Mouse (Mus musculus): Measurements from ENCODE around the gene Syt1.

Syt1 gene

DNA sequence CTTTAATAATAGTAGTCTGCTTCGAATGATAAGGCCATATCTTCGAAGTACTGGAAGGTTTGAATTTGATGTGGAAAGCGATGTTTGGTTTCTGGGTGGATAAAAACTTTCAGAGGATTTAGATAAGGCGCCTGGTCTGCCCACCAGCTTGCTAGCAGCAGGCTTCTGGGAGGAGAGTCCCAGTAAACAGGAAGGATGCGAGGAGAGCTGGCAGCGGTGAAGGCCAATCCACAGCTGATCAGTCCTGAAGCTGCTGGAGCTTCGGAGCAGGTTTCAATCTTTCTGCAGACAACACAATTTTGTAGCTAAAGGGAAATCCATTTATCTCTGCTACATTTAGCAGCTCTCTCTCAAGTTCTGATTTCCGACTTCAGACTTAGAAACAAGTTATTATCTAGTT is 358.7 kb downstream of the Syt1 start:
- DNase-seq (ENCODE audit: low spot score in 2 of 2), result no peak

DNA sequence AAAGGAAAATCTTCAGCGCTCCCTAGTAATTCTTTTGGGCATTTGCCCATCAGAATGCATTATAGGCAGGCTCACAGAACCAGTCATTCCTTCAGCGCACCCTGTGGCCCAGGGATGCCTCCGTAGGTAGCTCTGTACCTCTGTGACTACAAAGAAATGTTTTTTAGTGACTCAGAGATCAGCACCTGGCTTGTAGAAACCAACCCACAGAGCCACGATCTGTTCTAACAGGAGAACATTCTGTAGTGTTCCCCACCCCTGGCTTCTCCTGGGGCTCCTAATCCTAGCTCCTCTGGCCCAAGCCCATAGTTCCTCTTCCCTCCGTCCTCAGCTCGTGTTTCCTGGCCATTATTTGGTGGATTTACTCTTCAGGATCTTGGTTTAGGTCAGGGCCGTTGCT is 361.6 kb downstream of the Syt1 start:
- DNase-seq (ENCODE audit: low spot score in 2 of 2), result no peak

DNA sequence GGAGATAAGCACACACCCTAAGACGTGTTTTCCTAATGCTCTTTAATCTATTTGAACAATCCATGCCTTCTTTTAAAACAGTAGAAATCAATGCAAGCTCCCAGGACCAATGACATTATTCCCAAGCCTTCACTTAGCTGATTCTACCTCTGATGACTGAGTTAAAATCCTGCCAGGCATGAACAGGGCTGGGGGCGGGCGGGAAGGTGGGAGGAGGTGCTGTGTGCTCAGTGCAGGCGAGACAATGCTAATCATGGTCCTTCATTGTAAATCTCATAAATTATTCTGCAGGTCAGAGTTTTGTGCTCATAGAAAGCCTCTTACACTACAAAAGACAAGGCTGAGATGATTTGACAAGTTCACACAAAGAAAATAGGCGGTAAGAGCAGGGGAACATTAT is 366.9 kb downstream of the Syt1 start:
- DNase-seq (ENCODE audit: low spot score in 2 of 2), result no peak

DNA sequence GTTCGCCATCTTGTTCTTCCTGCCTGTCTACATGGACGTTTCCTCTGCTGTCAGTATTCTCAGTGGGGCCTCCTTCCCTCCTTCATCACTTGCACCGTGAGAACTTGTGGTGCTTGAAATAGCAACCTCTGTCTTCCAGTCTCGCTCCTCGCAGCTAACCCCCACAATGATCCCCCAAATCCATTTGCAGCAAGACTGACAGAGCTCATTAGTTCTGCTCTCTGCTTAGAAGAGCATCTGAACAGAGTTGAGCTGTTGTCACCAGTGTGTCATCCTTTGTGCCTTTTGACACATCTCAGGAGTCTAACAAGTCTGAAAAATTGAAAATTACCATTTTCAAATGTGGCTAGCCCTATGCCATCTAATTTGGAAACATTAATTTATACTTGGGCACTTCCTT is 372.7 kb downstream of the Syt1 start:
- DNase-seq (ENCODE audit: low spot score in 2 of 2), result no peak

DNA sequence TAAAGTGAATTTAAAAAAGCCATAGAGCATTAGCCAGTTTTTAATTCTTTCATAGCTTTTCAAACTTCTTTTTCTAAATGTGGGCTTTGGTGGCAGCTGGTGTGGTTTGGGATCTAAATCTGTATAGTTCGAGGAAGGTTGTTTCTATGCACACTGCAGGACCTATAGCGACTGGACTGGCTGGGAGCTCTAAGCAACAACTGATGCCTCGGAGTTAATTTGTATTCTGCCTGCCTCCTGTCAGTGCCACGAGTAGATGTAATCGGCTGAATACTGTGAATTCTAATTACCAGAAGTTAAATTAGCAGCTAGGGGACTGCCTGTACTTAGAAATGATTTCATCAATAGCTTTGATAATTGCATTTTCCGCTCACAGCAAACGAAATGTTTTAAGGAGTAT is 374.7 kb downstream of the Syt1 start:
- DNase-seq (ENCODE audit: low spot score in 2 of 2), result no peak

DNA sequence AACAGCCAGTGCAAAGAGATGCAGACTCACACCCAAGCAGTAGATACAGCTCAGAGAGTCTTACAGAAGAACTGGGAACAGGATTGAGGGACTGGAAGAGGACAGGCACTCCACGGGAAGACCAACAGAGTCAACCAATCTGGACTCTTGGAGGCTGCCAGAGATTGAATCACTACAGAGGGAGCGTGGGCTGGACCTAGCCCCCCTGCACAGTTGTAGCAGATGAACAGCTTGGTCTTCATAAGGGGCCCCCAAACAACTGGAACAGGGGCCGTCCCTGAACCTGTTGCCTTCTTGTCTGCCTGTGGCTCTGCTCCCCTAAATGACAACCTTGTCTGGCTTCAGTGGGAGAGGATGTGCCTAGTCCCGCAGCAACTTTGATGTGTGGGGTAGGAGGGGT is 375.2 kb downstream of the Syt1 start:
- no peak for DNase-seq (ENCODE audit: low spot score in 2 of 2)

DNA sequence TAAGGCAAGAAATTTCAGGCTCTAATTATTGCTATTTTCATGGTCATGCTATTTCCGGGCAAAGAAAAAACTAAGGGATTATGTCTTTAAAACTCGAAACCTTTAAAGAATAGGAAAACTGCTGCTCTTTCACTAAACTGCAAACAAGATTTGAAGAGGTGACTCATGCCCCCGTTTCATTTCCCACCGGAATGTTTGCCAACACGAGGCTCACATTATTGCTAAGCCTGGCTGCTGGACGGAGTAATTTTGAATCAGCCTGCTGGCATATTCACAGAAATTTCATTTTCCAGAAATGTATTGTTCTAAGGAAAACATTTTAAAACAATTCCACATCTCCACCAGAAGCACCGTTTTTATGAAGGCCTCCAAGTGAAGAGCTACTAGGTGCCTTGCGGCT is 379.9 kb downstream of the Syt1 start:
- no peak for DNase-seq (ENCODE audit: low spot score in 2 of 2)

DNA sequence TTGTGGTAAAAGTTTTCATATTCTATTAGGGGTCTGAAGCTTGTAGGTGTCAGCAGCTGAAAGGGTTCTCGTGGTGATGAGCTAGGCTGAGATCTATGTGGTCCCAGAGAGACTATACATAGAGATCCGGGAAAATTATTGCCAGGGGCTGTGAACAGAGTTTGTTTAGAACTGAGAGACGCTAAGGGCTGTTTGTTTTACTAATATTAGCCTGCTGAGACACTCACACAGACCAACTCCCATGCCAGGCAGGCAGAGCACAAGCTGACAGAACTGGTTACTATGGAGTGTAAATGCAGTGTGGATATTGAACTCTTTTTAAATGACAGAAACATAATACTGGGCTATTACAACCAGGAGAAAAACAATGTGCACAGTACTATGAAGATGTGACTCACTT is 384.4 kb downstream of the Syt1 start:
- DNase-seq (ENCODE audit: low spot score in 2 of 2), result no peak

DNA sequence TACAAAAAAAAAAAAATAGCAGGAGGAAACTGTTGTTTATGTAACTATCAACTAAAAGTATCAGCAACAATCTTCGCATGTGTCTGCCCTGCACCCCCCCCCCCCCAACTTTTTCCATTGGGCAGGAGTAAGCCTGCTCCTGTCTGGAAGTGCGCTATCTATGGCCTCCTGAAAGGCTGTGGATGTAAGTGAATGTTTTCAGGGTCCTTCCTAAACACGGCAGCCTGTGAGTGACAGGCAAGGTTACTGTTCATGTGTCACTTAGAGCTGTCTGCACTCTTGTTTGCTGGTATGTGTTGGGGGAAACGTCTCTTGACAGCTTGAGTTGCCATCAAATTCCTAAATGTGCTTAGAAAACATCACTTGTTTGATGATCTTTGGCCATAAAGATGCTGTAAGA is 387.8 kb downstream of the Syt1 start:
- DNase-seq (ENCODE audit: low spot score in 2 of 2), result no peak

DNA sequence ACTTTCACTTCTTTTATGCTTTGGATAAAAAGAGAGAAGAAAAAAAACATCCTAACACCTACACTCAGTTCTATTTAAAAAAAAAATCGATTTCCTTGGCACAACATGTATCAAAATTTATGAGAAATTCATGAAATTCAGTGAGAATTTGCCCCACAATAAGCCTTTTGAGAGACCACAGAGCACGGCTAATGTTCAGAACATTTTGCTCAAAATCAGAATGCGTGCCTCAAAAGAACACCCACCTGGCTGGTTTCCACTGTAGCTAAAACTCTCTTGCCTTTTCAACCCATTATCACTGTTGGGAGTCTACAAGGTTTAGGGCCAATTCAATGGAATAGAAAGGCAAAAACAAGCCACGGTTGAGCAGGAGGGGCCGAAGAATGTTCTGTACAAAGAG is 390.9 kb downstream of the Syt1 start:
- DNase-seq (ENCODE audit: low spot score in 2 of 2), result no peak

DNA sequence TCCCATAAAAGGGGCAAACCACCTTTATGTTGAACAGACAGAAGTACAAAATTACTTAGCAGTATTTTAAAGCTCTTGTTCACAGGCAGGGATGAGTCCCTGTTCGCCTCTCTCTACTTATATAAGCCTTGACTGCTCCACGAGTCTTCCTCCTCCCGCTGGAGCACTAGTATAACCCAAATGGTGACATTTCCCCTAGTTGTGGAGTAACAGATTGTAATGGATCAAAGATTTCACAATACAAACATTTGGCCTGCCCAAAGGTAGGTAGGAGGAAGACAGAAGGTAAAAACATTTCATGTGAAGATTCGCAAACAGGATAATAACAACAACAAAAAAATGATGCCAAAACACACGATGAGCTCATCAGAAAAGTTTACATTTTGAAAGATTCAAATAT is 391.6 kb downstream of the Syt1 start:
- no peak for DNase-seq (ENCODE audit: low spot score in 2 of 2)

DNA sequence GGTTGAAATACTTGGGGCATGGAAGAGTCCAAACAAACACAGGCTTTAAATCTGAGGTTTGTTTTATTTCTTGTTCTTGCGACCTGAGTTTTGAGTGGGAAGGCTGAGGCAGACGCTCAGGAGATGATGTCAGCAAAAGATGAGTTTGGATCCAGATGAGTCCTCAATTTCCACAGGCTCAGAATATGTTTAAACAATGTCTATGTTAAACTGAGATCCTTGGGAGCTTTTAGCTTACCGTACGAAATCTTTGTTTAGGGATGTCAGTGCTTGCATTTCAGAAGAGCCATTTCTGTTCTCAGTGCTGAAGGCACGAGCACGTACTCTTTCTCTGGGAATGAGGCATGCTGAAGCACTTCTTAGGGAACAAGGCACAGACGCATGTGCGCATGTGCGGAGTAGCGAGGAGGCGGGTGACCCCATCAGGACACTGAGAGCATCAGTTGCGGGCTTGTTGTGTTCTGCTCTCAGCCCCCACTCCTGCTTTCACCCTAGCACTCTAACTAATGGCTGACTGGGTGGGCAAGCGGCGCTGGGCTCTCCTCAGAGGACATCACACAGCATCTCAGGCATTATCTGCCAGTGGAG is 400.6 kb downstream of the Syt1 start:
- no peak for DNase-seq (ENCODE audit: low spot score in 2 of 2)

DNA sequence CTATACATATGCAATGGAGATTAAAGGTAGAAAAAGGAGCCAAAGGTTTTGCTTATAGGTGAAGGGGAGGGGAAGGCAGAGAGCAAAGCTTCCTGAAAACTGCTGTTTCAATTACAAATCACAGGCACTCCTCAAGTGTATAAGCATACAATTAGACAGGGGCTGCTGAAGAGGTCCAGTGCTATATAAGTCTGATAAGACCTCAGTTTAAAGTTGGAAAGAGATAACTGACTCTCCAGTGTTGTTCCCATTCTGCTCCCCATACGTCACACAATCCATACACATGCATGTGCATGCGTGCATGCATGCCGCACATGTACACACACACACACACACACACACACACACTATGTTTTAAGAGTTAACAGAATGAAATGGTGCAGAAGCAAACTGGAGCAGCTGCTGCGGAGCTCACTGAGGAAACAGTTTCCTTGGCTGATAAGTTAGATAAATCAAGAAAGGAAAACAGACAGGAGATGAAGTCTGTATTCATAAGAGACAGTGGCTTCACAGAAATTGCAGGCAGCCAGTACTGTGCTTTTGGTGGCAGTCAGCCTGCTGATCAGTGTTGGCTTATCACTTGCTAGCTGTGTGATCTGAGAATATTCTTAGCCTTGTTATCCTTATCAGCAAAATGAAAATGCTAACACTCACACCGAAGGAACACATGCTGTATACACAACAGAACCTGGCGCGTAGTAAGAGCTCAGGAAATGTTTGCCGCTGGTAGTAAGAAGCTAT is 408.9 kb downstream of the Syt1 start:
- no peak for DNase-seq (ENCODE audit: low spot score in 2 of 2)

DNA sequence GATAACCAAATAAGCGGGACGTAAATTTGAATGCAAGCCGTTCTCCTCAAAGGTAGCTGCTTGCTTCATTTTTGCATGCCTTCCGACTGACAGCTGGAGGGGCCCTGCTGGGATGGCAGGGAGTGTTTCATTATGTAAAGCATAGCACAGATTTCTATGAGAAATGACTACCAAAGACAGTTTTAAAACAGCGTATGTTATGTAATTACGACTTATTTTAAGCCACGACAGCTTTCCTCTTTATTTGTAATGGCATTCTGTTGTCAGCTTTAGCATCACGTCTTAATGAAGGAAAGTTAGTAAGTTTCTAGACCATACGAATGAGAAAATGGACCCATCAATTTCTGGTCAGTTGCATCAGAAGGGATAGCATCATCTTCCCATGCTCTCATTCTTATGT is 410.1 kb downstream of the Syt1 start:
- DNase-seq (ENCODE audit: low spot score in 2 of 2), result no peak

DNA sequence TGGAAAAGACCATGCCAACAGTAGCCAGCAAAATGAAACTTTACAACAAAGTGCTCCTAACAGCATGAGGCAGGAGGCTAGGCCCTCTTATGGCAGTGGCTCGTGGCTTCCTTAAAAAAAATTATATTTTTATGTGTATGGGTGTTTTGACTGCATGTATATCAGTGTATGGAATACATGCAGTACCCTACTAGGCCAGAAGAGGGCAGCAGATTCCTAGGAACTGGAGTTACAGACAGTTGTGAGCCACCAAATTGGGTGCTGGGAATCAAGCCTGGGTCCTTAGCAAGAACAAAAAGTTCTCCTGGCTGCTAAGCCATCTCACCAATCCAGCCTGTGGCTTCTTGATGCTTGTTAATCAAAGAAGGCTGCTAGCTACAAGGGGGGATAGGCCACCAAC is 413.4 kb downstream of the Syt1 start:
- no peak for DNase-seq (ENCODE audit: low spot score in 2 of 2)

DNA sequence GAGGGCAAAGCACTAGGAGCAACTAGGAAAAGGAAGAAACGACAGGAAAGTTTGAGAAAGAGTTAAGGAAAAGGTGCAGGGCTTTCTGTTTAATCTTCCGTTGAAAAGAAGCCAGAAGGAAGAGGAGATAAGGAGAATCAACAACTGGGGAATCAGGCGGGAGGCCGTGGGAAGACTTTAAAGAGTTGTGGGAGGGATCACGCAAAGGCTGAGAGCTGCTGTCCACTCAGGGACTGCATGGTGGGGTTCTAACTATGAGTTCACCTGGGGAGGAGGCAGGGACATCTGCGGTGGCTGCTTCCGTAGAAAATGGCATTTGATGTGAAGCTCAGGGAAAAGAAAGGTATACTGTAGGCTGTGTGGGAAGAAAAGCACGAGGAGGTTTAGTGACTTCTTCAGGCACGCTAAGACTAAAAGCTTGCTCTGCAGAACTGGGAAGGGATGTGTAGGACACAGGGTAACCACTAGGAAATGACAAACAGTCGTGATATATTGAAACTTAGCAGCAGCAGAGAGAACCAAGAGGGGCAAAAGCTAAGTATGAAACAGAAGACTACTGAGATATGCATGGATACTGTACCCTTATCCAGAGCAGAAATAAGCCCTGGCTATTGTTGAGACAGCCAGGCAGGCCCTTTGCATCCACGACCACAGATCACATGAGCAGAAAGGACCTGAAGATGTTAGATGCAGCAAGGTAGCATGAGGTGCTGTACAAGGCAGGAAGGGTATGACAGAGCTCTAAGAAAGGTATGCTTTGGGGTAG is 414.4 kb downstream of the Syt1 start:
- DNase-seq (ENCODE audit: low spot score in 2 of 2), result no peak

DNA sequence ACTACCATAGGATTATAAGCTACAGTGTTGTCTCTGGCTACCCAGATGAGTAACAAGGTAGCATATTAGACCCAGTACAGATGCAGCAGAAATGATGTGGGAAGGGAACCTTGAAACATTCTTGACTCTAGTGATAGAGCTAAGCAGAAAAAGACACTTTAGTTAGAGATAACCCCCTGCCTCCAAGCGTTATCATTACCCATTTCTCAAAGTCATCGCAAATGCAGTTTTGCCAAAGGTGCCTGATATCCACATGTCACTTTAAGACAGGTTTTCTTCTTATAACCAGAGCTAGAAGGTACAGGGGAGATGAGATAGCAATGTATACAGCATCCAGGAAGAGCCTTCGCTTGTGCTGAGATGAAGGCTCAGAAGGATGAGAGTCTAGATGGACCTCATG is 421.4 kb downstream of the Syt1 start:
- no peak for DNase-seq (ENCODE audit: low spot score in 2 of 2)

DNA sequence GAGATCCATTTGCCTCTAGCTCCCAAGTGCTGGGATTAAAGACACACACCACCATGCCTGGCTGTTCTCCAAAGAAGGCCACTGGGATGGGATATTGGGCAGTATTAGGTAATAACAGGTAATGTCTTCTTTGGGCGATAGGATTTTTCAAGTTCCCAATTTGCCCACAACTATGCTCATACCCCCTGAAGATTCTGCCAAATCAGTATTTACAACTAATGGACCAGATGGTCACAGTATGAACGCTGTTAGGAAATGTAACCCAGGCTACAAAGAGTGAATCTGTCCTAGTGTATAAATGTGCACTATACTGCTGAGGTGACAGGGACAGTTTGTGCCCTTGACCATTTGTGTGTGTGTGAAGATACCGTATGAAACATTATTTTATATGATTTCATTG is 421.9 kb downstream of the Syt1 start:
- no peak for DNase-seq (ENCODE audit: low spot score in 2 of 2)

DNA sequence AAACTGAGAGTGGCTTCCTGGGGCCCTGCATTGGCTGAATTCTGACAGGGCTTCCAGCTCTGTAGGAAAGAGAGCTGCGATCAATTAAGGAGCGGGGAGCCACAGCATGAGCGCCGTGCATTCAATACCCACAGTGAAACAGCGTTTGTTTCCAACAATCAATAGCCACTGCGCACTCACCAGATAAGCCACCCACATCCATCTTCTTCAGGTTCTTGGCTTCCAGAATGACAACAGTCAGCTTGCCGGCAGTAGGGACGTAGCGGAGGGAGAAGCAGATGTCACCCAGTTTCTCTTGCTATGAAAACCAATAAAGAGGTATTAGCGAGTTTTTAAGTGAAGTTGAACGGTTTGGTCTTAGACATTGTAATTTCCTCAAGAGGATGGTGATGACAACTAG is 427.1 kb downstream of the Syt1 start:
- no peak for DNase-seq (ENCODE audit: low spot score in 2 of 2)

DNA sequence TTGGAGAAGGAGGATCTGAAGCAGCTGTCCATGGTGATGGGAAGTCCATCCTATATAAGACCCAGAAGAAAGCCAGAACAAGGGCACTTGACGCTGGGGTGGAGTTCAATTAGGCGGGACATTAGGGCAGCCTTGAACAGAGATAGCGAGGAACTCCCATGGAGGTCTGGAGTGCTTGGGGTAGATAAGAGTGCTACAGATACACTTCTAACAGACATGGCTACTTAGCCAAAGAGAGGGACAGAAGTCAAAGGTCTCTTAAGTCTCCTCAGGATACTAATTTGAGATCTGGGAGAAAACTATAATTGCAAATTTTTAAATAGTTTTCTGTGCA is 428.4 kb downstream of the Syt1 start:
- DNase-seq (ENCODE audit: low spot score in 2 of 2), result peak in 1 of 2 experiments; percentile 43

DNA sequence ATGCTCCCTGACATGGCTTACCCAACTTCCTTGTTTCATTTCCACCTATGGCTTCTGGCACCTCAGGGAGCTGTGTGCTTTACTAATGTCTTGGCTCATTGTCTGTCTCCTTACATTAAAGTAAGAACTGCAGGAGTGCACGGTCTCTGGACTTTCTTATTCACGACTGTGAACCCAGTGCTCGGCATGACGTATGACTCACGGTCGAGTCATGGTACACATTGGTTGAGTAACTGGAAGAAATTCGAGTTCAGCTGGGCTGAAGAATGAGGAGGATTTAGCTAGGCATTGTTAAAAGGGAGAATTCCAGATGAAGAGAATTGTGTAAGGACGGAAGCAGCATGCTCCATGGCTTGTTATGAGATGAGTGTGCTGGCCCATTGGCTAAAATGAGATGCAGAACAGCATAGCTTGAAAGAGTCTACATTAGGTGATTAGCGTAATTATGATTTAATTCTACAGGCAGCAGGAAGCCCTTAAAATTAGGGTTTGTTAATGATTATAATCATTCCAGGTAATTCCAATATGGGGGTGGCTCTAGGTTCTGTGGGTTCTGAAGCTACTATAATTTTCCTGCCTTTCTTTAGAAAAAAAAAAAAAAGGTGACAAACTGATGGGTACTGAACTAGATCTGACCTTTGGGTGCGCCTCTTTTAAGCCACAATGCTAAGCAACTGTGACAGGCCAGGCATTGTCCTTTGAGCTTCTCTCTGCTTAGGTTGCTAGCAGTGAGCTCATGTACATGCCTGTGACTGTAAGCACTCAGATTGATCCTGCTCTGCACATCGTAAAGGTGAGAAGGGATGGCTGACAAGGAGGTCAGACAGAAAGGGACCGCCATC is 429.0 kb downstream of the Syt1 start:
- DNase-seq (ENCODE audit: low spot score in 2 of 2), result no peak

DNA sequence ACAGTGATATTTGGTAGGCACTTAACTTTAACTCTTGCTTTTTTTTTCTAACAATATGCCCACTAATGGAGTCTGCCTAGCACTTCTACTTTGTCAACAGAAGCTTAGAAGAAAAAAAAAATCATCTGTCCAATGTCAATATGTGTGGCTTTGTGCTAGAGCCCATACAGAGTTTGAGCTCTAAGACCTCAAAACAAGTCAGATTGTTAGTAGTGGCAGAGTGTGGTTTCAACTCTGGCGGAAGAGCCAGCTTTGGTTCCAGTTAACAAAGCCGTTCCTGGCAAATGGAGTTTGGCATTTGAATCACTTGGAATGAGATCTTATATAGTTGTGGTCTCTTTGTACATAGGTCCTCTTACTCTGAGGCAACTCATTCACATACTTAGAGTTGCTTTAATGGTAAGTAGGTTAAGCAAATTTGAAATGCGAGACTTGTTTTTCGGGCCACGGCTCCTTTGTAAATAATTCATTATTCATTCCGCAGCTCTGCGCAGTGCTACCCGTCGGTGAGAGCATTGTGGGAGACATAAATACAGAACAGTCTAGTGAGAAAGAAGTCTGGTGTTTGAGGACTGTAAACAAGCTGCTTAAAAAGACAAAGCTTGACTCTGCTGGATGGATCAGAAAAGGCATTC is 429.9 kb downstream of the Syt1 start:
- DNase-seq (ENCODE audit: low spot score in 2 of 2), result no peak
